Mouse (Mus musculus): ENCODE data around the gene Adcy3. TPM values are rescaled to one million over a fixed set of nuclear protein-coding genes. Genes with fewer than 3 reads are reported as not detected.

Adcy3 gene
- polyA plus RNA-seq, 1 experiment from 2014 or later = 6.1 TPM

GRCm38 (mm10) chr12:4143179-4143578 is 10.3 kb downstream of the Adcy3 start:
- no peak overlapping the region for H3K4me2 ChIP-seq (ENCODE audit: low read depth, low read length, severe bottlenecking)
- WGBS = 86% methylated on average over 5 of the region's 5 CpGs
- ATAC-seq (replicated peaks; ENCODE audit: low FRiP score) (no peak), DNase-seq (ENCODE audit: low spot score) (no peak)
- no peak overlapping the region for H3K4me3 ChIP-seq (ENCODE audit: low read depth, low read length)
- no peaks in the 10 kb centered on the region for H3K9me3 ChIP-seq (ENCODE audit: control insufficient read depth, low read length)
- H3K36me3 ChIP-seq (ENCODE audit: control insufficient read depth, insufficient read depth, low read length) = no peaks in the 10 kb centered on the region
- no peaks in the 10 kb centered on the region for H3K27me3 ChIP-seq (ENCODE audit: control insufficient read depth, insufficient read depth, low read length)
- H3K27ac ChIP-seq (ENCODE audit: low read depth, low read length) = no peak overlapping the region
- 0 out of 2 replicates have a peak, but pooled peaks cover 2% of the 10 kb centered on the region for H3K4me1 ChIP-seq (replicated peaks; ENCODE audit: control insufficient read depth, insufficient read depth, low read length)
- H3K9ac ChIP-seq (ENCODE audit: low read length) = no peak overlapping the region

DNA sequence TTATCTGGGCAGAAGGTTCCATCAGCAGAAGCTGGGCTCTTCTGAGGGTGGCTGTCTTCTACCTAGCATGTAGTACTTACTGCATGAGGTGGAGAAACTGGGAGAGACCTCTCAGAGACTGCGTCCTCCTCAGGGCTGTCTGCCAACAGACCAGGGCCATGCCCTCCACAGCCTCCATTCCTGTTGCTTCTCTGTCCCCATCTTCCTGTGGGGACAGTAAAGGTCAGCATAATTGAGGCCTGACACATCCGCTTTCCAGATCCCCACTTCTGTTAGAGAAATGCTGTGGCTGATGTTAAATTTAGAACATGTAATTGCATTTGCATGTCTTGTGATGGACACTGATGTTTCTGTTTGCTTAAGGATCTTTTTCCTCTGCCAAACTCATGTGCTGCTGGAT is 18.0 kb downstream of the Adcy3 start:
- H3K27me3 ChIP-seq (ENCODE audit: control insufficient read depth, insufficient read depth, low read length) = no peaks in the 10 kb centered on the region
- DNase-seq (ENCODE audit: low spot score) (no peak), ATAC-seq (replicated peaks; ENCODE audit: low FRiP score) (no peak)
- no peak overlapping the region for H3K27ac ChIP-seq (ENCODE audit: low read depth, low read length)
- no peak overlapping the region for H3K4me2 ChIP-seq (ENCODE audit: low read depth, low read length, severe bottlenecking)
- 87% methylated on average over 2 of the region's 2 CpGs for WGBS
- no peak overlapping the region for H3K4me3 ChIP-seq (ENCODE audit: low read depth, low read length)
- H3K36me3 ChIP-seq (ENCODE audit: control insufficient read depth, insufficient read depth, low read length) = no peaks in the 10 kb centered on the region
- no peaks in the 10 kb centered on the region for H3K4me1 ChIP-seq (replicated peaks; ENCODE audit: control insufficient read depth, insufficient read depth, low read length)
- H3K9me3 ChIP-seq (ENCODE audit: control insufficient read depth, low read length) = no peaks in the 10 kb centered on the region
- no peak overlapping the region for H3K9ac ChIP-seq (ENCODE audit: low read length)

GRCm38 (mm10) chr12:4151969-4152368 is 19.1 kb downstream of the Adcy3 start:
- no peaks in the 10 kb centered on the region for H3K27me3 ChIP-seq (ENCODE audit: control insufficient read depth, insufficient read depth, low read length)
- H3K36me3 ChIP-seq (ENCODE audit: control insufficient read depth, insufficient read depth, low read length) = no peaks in the 10 kb centered on the region
- no peak for DNase-seq (ENCODE audit: low spot score)
- H3K4me3 ChIP-seq (ENCODE audit: low read depth, low read length) = no peak overlapping the region
- no peaks in the 10 kb centered on the region for H3K9me3 ChIP-seq (ENCODE audit: control insufficient read depth, low read length)
- H3K4me1 ChIP-seq (replicated peaks; ENCODE audit: control insufficient read depth, insufficient read depth, low read length) = no peaks in the 10 kb centered on the region
- H3K9ac ChIP-seq (ENCODE audit: low read length) = no peak overlapping the region
- 90% methylated on average over 3 of the region's 3 CpGs for whole genome bisulfite sequencing
- H3K27ac ChIP-seq (ENCODE audit: low read depth, low read length) = no peak overlapping the region
- no peak for ATAC-seq (replicated peaks; ENCODE audit: low FRiP score)
- H3K4me2 ChIP-seq (ENCODE audit: low read depth, low read length, severe bottlenecking) = no peak overlapping the region

- no peaks in the 10 kb centered on the region for H3K9me3 ChIP-seq (ENCODE audit: control insufficient read depth, low read length)
- 92% methylated on average over 2 of the region's 2 CpGs for WGBS
- no peak overlapping the region for H3K9ac ChIP-seq (ENCODE audit: low read length)
- H3K27me3 ChIP-seq (ENCODE audit: control insufficient read depth, insufficient read depth, low read length) = no peaks in the 10 kb centered on the region
- no peaks in the 10 kb centered on the region for H3K36me3 ChIP-seq (ENCODE audit: control insufficient read depth, insufficient read depth, low read length)
- DNase-seq (ENCODE audit: low spot score) (no peak), ATAC-seq (replicated peaks; ENCODE audit: low FRiP score) (no peak)
- no peak overlapping the region for H3K4me2 ChIP-seq (ENCODE audit: low read depth, low read length, severe bottlenecking)
- no peak overlapping the region for H3K27ac ChIP-seq (ENCODE audit: low read depth, low read length)
- no peaks in the 10 kb centered on the region for H3K4me1 ChIP-seq (replicated peaks; ENCODE audit: control insufficient read depth, insufficient read depth, low read length)
- no peak overlapping the region for H3K4me3 ChIP-seq (ENCODE audit: low read depth, low read length)
These were observed 24.6 kb downstream of the Adcy3 start for GRCm38 (mm10) chr12:4157466-4157865.

DNA sequence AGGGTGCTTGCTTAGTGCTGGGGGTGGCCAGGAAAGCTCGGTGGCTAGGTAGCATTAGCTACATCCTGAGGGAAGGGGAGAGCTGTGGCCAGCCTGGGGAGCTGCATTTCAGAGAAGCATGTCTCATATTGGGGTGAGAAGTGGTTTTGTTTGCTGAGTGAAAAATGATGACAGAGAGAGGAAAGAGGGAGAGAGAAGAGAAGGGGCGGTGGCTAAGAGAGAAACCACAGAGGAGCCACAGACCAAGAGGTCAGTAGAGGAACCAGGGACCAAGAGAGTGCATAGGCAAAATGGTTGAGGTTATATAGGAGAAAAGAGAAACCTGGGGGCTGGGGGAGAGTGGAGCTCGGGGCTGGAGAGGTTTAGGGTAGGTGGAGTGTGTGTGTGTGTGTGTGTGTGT is 25.3 kb downstream of the Adcy3 start:
- DNase-seq (ENCODE audit: low spot score) (no peak), ATAC-seq (replicated peaks; ENCODE audit: low FRiP score) (no peak)
- H3K27ac ChIP-seq (ENCODE audit: low read depth, low read length) = no peak overlapping the region
- no peaks in the 10 kb centered on the region for H3K36me3 ChIP-seq (ENCODE audit: control insufficient read depth, insufficient read depth, low read length)
- H3K9me3 ChIP-seq (ENCODE audit: control insufficient read depth, low read length) = no peaks in the 10 kb centered on the region
- H3K4me1 ChIP-seq (replicated peaks; ENCODE audit: control insufficient read depth, insufficient read depth, low read length) = no peaks in the 10 kb centered on the region
- H3K9ac ChIP-seq (ENCODE audit: low read length) = no peak overlapping the region
- 93% methylated on average over 3 of the region's 3 CpGs for WGBS
- H3K4me2 ChIP-seq (ENCODE audit: low read depth, low read length, severe bottlenecking) = no peak overlapping the region
- H3K27me3 ChIP-seq (ENCODE audit: control insufficient read depth, insufficient read depth, low read length) = no peaks in the 10 kb centered on the region
- no peak overlapping the region for H3K4me3 ChIP-seq (ENCODE audit: low read depth, low read length)

GRCm38 (mm10) chr12:4158868-4159632 is 26.1 kb downstream of the Adcy3 start:
- H3K9ac ChIP-seq (ENCODE audit: low read length) = no peak overlapping the region
- H3K36me3 ChIP-seq (ENCODE audit: control insufficient read depth, insufficient read depth, low read length) = no peaks in the 10 kb centered on the region
- no peak overlapping the region for H3K27ac ChIP-seq (ENCODE audit: low read depth, low read length)
- H3K27me3 ChIP-seq (ENCODE audit: control insufficient read depth, insufficient read depth, low read length) = no peaks in the 10 kb centered on the region
- no peak overlapping the region for H3K4me2 ChIP-seq (ENCODE audit: low read depth, low read length, severe bottlenecking)
- no peaks in the 10 kb centered on the region for H3K9me3 ChIP-seq (ENCODE audit: control insufficient read depth, low read length)
- WGBS = 93% methylated on average over 7 of the region's 7 CpGs
- H3K4me1 ChIP-seq (replicated peaks; ENCODE audit: control insufficient read depth, insufficient read depth, low read length) = no peaks in the 10 kb centered on the region
- DNase-seq (ENCODE audit: low spot score) = no peak
- H3K4me3 ChIP-seq (ENCODE audit: low read depth, low read length) = no peak overlapping the region
- ATAC-seq (replicated peaks; ENCODE audit: low FRiP score) = no peak

- DNase-seq (ENCODE audit: low spot score) (no peak), ATAC-seq (replicated peaks; ENCODE audit: low FRiP score) (no peak)
- H3K4me1 ChIP-seq (replicated peaks; ENCODE audit: control insufficient read depth, insufficient read depth, low read length) = no peaks in the 10 kb centered on the region
- H3K36me3 ChIP-seq (ENCODE audit: control insufficient read depth, insufficient read depth, low read length) = no peaks in the 10 kb centered on the region
- no peak overlapping the region for H3K4me2 ChIP-seq (ENCODE audit: low read depth, low read length, severe bottlenecking)
- no peak overlapping the region for H3K27ac ChIP-seq (ENCODE audit: low read depth, low read length)
- H3K9me3 ChIP-seq (ENCODE audit: control insufficient read depth, low read length) = no peaks in the 10 kb centered on the region
- H3K9ac ChIP-seq (ENCODE audit: low read length) = no peak overlapping the region
- 78% methylated on average over 7 of the region's 7 CpGs for WGBS
- no peak overlapping the region for H3K4me3 ChIP-seq (ENCODE audit: low read depth, low read length)
- no peaks in the 10 kb centered on the region for H3K27me3 ChIP-seq (ENCODE audit: control insufficient read depth, insufficient read depth, low read length)
These were observed 27.4 kb downstream of the Adcy3 start for GRCm38 (mm10) chr12:4160322-4160721.

GRCm38 (mm10) chr12:4162886-4163285 is 30.0 kb downstream of the Adcy3 start:
- no peaks in the 10 kb centered on the region for H3K9me3 ChIP-seq (ENCODE audit: control insufficient read depth, low read length)
- H3K27me3 ChIP-seq (ENCODE audit: control insufficient read depth, insufficient read depth, low read length) = no peaks in the 10 kb centered on the region
- H3K9ac ChIP-seq (ENCODE audit: low read length) = no peak overlapping the region
- ATAC-seq (replicated peaks; ENCODE audit: low FRiP score) (no peak), DNase-seq (ENCODE audit: low spot score) (no peak)
- no peak overlapping the region for H3K4me3 ChIP-seq (ENCODE audit: low read depth, low read length)
- H3K4me2 ChIP-seq (ENCODE audit: low read depth, low read length, severe bottlenecking) = no peak overlapping the region
- H3K36me3 ChIP-seq (ENCODE audit: control insufficient read depth, insufficient read depth, low read length) = no peaks in the 10 kb centered on the region
- no peak overlapping the region for H3K27ac ChIP-seq (ENCODE audit: low read depth, low read length)
- WGBS = 36% methylated on average over 2 of the region's 2 CpGs
- H3K4me1 ChIP-seq (replicated peaks; ENCODE audit: control insufficient read depth, insufficient read depth, low read length) = no peaks in the 10 kb centered on the region

DNA sequence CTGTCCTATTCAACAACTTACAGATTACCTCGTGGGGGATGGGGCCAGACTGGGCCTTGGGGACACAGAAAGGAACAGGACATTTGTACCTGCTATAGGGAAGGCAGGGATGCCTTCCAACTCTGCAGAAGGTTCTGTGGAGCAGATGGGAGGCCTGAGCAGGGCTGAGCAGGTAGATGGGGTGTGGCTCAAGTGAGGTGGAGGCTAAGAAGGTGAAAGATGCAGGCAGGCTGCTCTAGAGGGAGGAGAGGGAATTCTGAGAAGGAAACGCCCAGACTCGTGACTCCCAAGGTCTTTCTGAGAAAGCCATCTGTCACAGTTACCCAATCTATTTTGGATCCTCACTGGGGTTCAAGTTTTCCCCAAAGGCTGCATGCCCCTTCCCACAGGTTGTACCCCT is 34.1 kb downstream of the Adcy3 start:
- DNase-seq (ENCODE audit: low spot score) (no peak), ATAC-seq (replicated peaks; ENCODE audit: low FRiP score) (no peak)
- H3K9me3 ChIP-seq (ENCODE audit: control insufficient read depth, low read length) = no peaks in the 10 kb centered on the region
- H3K4me1 ChIP-seq (replicated peaks; ENCODE audit: control insufficient read depth, insufficient read depth, low read length) = no peaks in the 10 kb centered on the region
- no peaks in the 10 kb centered on the region for H3K27me3 ChIP-seq (ENCODE audit: control insufficient read depth, insufficient read depth, low read length)
- H3K4me3 ChIP-seq (ENCODE audit: low read depth, low read length) = no peak overlapping the region
- no peak overlapping the region for H3K9ac ChIP-seq (ENCODE audit: low read length)
- H3K27ac ChIP-seq (ENCODE audit: low read depth, low read length) = no peak overlapping the region
- WGBS = 80% methylated on average over 3 of the region's 3 CpGs
- no peak overlapping the region for H3K4me2 ChIP-seq (ENCODE audit: low read depth, low read length, severe bottlenecking)
- no peaks in the 10 kb centered on the region for H3K36me3 ChIP-seq (ENCODE audit: control insufficient read depth, insufficient read depth, low read length)
